Mouse (Mus musculus): ENCODE data around the gene Cd164l2. TPM values are rescaled to one million over a fixed set of nuclear protein-coding genes. Genes with fewer than 3 reads are reported as not detected.

The Cd164l2 gene
- total RNA-seq, 2 experiments from 2014 or later: not detected

Small RNA genes within 50 kb of the gene (microRNA-seq; reads per million reads assigned to microRNA genes)
- gene Mir7017: 0 to 1.4 reads per million in 2 experiments

Other genes starting within 250 kb of the Cd164l2 start
- gene Fgr, start 238.0 kb upstream of the Cd164l2 start, total RNA-seq (2021): under 1 TPM; 0.19 to 0.40 TPM
- gene Ahdc1, start 200.9 kb upstream of the Cd164l2 start, total RNA-seq (2021): 10 to 100 TPM; 54.0 to 63.0 TPM
- 100 to 1,000 TPM; 134 to 164 TPM for gene Wasf2, start 81.6 kb upstream of the Cd164l2 start, total RNA-seq (2021)
- gene Gpr3, start 405 bp downstream of the Cd164l2 start, total RNA-seq (2021): under 1 TPM in 1 of 2 experiments, not detected in 1; 0.12 TPM
- 10 to 100 TPM in 1 of 2 experiments, 1 to 10 TPM in 1; 8.2 to 30.7 TPM for gene Map3k6, start 28.7 kb downstream of the Cd164l2 start, total RNA-seq (2021)
- 1 to 10 TPM in 1 of 2 experiments, under 1 TPM in 1; 0.74 to 1.5 TPM for gene Sytl1, start 51.0 kb downstream of the Cd164l2 start, total RNA-seq (2021)
- gene Tmem222, start 65.7 kb downstream of the Cd164l2 start, total RNA-seq (2021): 10 to 100 TPM; 28.7 to 31.7 TPM
- gene Wdtc1, start 141.3 kb downstream of the Cd164l2 start, total RNA-seq (2021): 10 to 100 TPM; 55.3 to 58.8 TPM
- gene Slc9a1, start 157.6 kb downstream of the Cd164l2 start, total RNA-seq (2021): 10 to 100 TPM; 21.4 to 24.2 TPM

All from heart, postnatal 10 days (tissue).